Mouse (Mus musculus): ENCODE data around the gene 1700088E04Rik. TPM values are rescaled to one million over a fixed set of nuclear protein-coding genes. Genes with fewer than 3 reads are reported as not detected.

Gene 1700088E04Rik
- polyA plus RNA-seq, 1 experiment from 2014 or later = 9.4 TPM

DNA sequence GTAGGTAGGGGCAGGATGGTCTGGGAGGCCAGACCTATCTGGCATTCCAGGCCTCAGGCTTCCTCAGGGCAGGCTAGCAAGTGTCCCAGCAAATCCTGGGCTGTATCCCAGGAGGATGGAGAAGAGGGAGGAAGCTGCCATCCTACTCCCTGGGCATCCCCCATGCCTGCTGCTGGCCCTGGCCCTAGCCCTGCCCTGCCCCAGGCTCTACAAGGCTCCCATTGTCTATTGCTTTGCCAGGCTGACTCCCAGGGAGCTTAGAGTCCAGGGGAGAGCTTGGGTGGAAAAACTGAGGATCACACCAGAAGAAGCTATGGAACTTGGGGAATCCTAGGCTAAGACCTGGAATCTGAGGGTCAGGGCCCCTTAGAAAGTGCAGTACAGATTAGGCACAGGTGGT, 39.5 kb downstream of the 1700088E04Rik start:
- no peak overlapping the region for H3K27ac ChIP-seq (ENCODE audit: low read depth, low read length)
- no peaks in the 10 kb centered on the region for H3K36me3 ChIP-seq (ENCODE audit: control insufficient read depth, insufficient read depth, low read length)
- H3K4me3 ChIP-seq (ENCODE audit: low read depth, low read length) = no peak overlapping the region
- H3K9ac ChIP-seq (ENCODE audit: low read length) = no peak overlapping the region
- ATAC-seq (ENCODE audit: insufficient read depth, low FRiP score, low TSS enrichment) (no peak), DNase-seq (ENCODE audit: low spot score) (no peak)
- no peaks in the 10 kb centered on the region for H3K9me3 ChIP-seq (ENCODE audit: control insufficient read depth, low read length)
- no peak overlapping the region for H3K4me2 ChIP-seq (ENCODE audit: low read depth)
- H3K27me3 ChIP-seq (ENCODE audit: control insufficient read depth, insufficient read depth, low read length) = no peaks in the 10 kb centered on the region
- H3K4me1 ChIP-seq (ENCODE audit: control insufficient read depth, insufficient read depth, low read length) = no peaks in the 10 kb centered on the region

DNA sequence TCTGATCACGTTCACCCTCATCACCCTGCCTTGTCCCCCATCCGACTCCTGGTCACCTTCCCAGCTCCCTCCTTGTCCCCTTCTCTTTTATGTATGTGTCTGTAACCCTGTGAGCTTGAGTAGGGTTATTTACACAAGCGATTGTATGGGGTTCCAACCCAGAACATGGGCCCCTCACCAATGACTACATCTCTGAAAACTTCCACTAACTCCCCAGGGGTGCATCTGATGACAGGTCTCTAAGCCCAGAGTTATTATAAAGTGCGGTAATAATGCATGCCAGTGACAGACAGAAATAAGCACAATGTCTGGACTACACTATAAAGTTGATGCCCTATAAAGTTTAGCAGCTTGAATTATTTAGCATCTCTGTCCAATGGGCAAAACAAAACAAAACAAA, 40.7 kb downstream of the 1700088E04Rik start:
- WGBS = 79% methylated on average over 4 of the region's 4 CpGs
- ATAC-seq (ENCODE audit: insufficient read depth, low FRiP score, low TSS enrichment) (no peak), DNase-seq (ENCODE audit: low spot score) (no peak)
- Histone ChIP-seq H3K9ac (ENCODE audit: low read length) (no peak overlapping the region), H3K4me1 (ENCODE audit: control insufficient read depth, insufficient read depth, low read length) (no peaks in the 10 kb centered on the region), H3K4me3 (ENCODE audit: low read depth, low read length) (no peak overlapping the region), H3K4me2 (ENCODE audit: low read depth) (no peak overlapping the region), H3K36me3 (ENCODE audit: control insufficient read depth, insufficient read depth, low read length) (no peaks in the 10 kb centered on the region), H3K27me3 (ENCODE audit: control insufficient read depth, insufficient read depth, low read length) (no peaks in the 10 kb centered on the region), H3K9me3 (ENCODE audit: control insufficient read depth, low read length) (no peaks in the 10 kb centered on the region), H3K27ac (ENCODE audit: low read depth, low read length) (no peak overlapping the region)

DNA sequence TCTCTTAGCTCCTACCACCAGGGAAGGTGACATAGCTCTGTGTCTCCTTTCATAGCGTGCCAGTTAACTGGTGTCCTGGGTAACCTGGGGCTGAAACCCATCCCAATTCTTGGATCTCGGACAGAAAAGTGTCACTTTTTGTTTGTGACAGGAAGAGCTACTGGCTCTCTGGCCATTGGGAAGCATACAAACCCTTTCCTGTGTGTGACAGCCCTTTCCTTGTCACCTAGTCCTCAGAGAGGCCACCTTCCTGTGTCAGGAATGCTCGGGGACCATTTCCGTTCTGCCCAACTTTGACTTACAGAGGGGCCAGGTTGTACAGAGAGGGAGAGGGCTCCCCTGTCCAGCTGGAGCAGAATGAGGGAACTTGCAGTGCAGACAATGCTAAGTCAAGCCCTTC, 41.6 kb downstream of the 1700088E04Rik start:
- DNase-seq (ENCODE audit: low spot score) = no peak
- Histone ChIP-seq H3K4me1 (ENCODE audit: control insufficient read depth, insufficient read depth, low read length) (no peaks in the 10 kb centered on the region), H3K4me3 (ENCODE audit: low read depth, low read length) (no peak overlapping the region), H3K27ac (ENCODE audit: low read depth, low read length) (no peak overlapping the region), H3K4me2 (ENCODE audit: low read depth) (no peak overlapping the region), H3K9me3 (ENCODE audit: control insufficient read depth, low read length) (no peaks in the 10 kb centered on the region), H3K36me3 (ENCODE audit: control insufficient read depth, insufficient read depth, low read length) (no peaks in the 10 kb centered on the region; the same call in 1 of the 2 replicates), H3K9ac (ENCODE audit: low read length) (no peak overlapping the region), H3K27me3 (ENCODE audit: control insufficient read depth, insufficient read depth, low read length) (no peaks in the 10 kb centered on the region)
- 72% methylated on average over 4 of the region's 4 CpGs for WGBS
- ATAC-seq (ENCODE audit: insufficient read depth, low FRiP score, low TSS enrichment) = no peak

DNA sequence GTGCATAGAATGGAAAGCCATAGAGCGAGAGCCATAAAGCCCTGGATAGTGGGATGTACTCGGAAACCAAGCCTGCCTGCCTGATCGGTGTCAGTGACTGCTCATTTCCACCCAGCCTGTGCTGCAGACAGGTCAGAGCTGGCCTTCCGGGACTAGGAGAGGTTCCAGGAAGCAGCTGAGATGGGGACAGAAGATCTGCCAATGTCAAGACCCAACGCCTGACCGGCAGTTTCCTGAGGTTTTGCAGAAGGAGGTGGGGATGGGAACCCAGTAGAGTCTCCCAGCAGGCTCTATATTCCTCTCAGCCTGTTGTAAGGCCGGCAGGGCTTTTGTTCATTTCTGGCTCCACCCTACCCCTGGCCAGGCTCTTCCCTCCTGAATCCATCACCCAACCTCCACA, 42.2 kb downstream of the 1700088E04Rik start:
- Histone ChIP-seq H3K27me3 (ENCODE audit: control insufficient read depth, insufficient read depth, low read length) (no peaks in the 10 kb centered on the region), H3K4me1 (ENCODE audit: control insufficient read depth, insufficient read depth, low read length) (no peaks in the 10 kb centered on the region), H3K27ac (ENCODE audit: low read depth, low read length) (no peak overlapping the region), H3K4me3 (ENCODE audit: low read depth, low read length) (no peak overlapping the region), H3K9ac (ENCODE audit: low read length) (no peak overlapping the region), H3K9me3 (ENCODE audit: control insufficient read depth, low read length) (no peaks in the 10 kb centered on the region), H3K4me2 (ENCODE audit: low read depth) (no peak overlapping the region), H3K36me3 (ENCODE audit: control insufficient read depth, insufficient read depth, low read length) (peaks cover 4% of the 10 kb centered on the region; the same call in 1 of the 2 replicates)
- no peak for ATAC-seq (ENCODE audit: insufficient read depth, low FRiP score, low TSS enrichment)
- no peak for DNase-seq (ENCODE audit: low spot score)
- 41% methylated on average over 7 of the region's 7 CpGs for WGBS

DNA sequence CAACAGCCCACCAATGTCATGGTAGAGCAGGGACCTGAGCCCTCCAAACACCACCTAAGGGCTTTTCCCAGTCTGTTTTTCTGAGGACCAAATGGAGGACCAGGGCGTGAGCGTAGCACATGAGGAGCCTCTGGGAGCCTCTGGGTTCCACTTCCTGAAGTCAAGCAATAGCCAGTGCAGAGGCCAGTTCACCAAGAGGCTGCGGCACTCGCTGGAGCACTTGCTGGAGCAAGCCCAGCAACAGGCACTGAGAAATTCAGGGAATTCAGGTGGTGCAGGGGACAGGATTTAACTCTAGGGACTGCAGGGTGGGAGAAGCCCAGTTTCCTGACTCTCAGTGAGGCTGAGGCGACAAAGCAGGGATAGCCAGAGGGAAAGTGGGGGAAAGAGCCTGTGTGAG, 42.8 kb downstream of the 1700088E04Rik start:
- H3K9ac ChIP-seq (ENCODE audit: low read length) = no peak overlapping the region
- 66% methylated on average over 5 of the region's 5 CpGs for WGBS
- no peak overlapping the region for H3K4me2 ChIP-seq (ENCODE audit: low read depth)
- H3K4me3 ChIP-seq (ENCODE audit: low read depth, low read length) = no peak overlapping the region
- H3K27ac ChIP-seq (ENCODE audit: low read depth, low read length) = no peak overlapping the region
- ATAC-seq (ENCODE audit: insufficient read depth, low FRiP score, low TSS enrichment) (no peak), DNase-seq (ENCODE audit: low spot score) (no peak)
- no peaks in the 10 kb centered on the region for H3K4me1 ChIP-seq (ENCODE audit: control insufficient read depth, insufficient read depth, low read length)
- H3K36me3 ChIP-seq (ENCODE audit: control insufficient read depth, insufficient read depth, low read length) = peaks cover 4% of the 10 kb centered on the region; the same call in 1 of the 2 replicates
- H3K9me3 ChIP-seq (ENCODE audit: control insufficient read depth, low read length) = no peaks in the 10 kb centered on the region
- H3K27me3 ChIP-seq (ENCODE audit: control insufficient read depth, insufficient read depth, low read length) = no peaks in the 10 kb centered on the region

DNA sequence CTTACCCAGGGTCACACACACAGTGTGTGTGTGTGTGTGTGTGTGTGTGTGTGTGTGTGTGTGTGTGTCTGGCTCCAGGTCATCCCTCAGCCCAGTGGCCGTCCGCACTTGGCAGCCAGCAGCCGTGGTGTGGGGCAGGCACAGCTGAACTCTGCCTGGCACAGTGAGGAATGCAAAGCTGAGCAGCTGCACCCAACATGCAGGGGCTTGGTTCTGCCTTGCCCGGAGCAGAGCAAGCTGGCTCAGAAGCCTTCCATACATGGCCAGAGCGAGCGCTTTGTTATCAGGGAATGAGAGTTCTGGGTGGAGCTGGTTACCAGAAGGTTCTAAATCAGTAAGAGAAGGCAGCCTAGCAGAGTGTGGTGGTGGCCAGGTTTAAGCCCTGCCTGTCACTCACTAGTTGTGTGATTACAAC, 43.4 kb downstream of the 1700088E04Rik start:
- H3K4me1 ChIP-seq (ENCODE audit: control insufficient read depth, insufficient read depth, low read length) = no peaks in the 10 kb centered on the region
- ATAC-seq (ENCODE audit: insufficient read depth, low FRiP score, low TSS enrichment) = no peak

DNA sequence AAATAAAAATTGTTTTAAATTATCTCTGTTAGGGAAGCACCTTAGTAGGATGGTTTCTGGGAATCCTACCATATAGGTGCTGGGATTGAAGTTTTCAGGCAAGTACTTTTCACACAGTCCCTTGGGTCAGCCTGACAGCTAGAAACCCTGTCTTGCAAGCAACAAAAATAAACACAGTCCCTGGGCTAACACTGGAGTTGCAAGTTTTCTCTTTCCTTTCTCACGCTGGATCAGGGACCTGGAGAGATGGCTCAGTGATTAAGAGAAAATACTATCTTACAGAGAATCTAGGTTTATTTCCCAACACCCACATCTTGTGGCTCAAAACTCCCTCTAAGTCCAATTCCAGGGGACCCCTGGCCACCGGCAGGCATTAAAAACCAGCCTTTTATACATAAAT, 43.9 kb downstream of the 1700088E04Rik start:
- H3K27ac ChIP-seq (ENCODE audit: low read depth, low read length) = no peak overlapping the region
- WGBS = 47% methylated on average over 2 of the region's 2 CpGs

More for the DNA sequence above, 43.4 kb downstream of the 1700088E04Rik start:
- peaks cover 4% of the 10 kb centered on the region; the same call in 1 of the 2 replicates for H3K36me3 ChIP-seq (ENCODE audit: control insufficient read depth, insufficient read depth, low read length)
- H3K4me3 ChIP-seq (ENCODE audit: low read depth, low read length) = no peak overlapping the region
- no peaks in the 10 kb centered on the region for H3K27me3 ChIP-seq (ENCODE audit: control insufficient read depth, insufficient read depth, low read length)
- no peak overlapping the region for H3K9ac ChIP-seq (ENCODE audit: low read length)
- no peak overlapping the region for H3K27ac ChIP-seq (ENCODE audit: low read depth, low read length)
- no peaks in the 10 kb centered on the region for H3K9me3 ChIP-seq (ENCODE audit: control insufficient read depth, low read length)
- no peak for DNase-seq (ENCODE audit: low spot score)
- 57% methylated on average over 6 of the region's 6 CpGs for WGBS
- no peak overlapping the region for H3K4me2 ChIP-seq (ENCODE audit: low read depth)

DNA sequence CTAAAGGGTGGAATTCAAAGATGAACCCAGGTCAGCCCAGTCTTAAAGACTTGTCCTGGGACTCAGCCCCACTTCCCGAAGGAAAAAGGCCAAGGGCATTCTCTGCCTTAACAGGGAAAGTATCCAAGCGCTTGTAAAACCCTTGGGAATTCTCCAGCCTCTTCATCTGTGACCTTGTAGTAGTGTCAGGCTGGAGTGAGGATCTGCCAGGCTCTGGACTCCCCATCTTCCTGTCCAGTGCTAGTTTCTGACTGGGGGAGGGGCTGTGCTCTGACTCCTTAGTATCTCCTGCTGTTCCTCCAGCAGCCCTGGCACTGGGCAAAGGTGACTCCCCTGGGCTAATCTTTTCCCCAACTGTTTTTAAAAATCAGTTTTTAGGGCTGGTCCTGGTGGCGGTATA, 44.5 kb downstream of the 1700088E04Rik start:
- Histone ChIP-seq H3K27ac (ENCODE audit: low read depth, low read length) (no peak overlapping the region), H3K4me3 (ENCODE audit: low read depth, low read length) (no peak overlapping the region), H3K27me3 (ENCODE audit: control insufficient read depth, insufficient read depth, low read length) (no peaks in the 10 kb centered on the region), H3K36me3 (ENCODE audit: control insufficient read depth, insufficient read depth, low read length) (peaks cover 7% of the 10 kb centered on the region), H3K9ac (ENCODE audit: low read length) (no peak overlapping the region), H3K4me1 (ENCODE audit: control insufficient read depth, insufficient read depth, low read length) (no peaks in the 10 kb centered on the region), H3K9me3 (ENCODE audit: control insufficient read depth, low read length) (no peaks in the 10 kb centered on the region), H3K4me2 (ENCODE audit: low read depth) (no peak overlapping the region)
- 72% methylated on average over 3 of the region's 3 CpGs for WGBS
- ATAC-seq (ENCODE audit: insufficient read depth, low FRiP score, low TSS enrichment) (no peak), DNase-seq (ENCODE audit: low spot score) (no peak)

More for the DNA sequence above, 43.9 kb downstream of the 1700088E04Rik start:
- ATAC-seq (ENCODE audit: insufficient read depth, low FRiP score, low TSS enrichment) (no peak), DNase-seq (ENCODE audit: low spot score) (no peak)
- Histone ChIP-seq H3K9ac (ENCODE audit: low read length) (no peak overlapping the region), H3K4me1 (ENCODE audit: control insufficient read depth, insufficient read depth, low read length) (no peaks in the 10 kb centered on the region), H3K27me3 (ENCODE audit: control insufficient read depth, insufficient read depth, low read length) (no peaks in the 10 kb centered on the region), H3K36me3 (ENCODE audit: control insufficient read depth, insufficient read depth, low read length) (peaks cover 6% of the 10 kb centered on the region), H3K9me3 (ENCODE audit: control insufficient read depth, low read length) (no peaks in the 10 kb centered on the region), H3K4me3 (ENCODE audit: low read depth, low read length) (no peak overlapping the region), H3K4me2 (ENCODE audit: low read depth) (no peak overlapping the region)

DNA sequence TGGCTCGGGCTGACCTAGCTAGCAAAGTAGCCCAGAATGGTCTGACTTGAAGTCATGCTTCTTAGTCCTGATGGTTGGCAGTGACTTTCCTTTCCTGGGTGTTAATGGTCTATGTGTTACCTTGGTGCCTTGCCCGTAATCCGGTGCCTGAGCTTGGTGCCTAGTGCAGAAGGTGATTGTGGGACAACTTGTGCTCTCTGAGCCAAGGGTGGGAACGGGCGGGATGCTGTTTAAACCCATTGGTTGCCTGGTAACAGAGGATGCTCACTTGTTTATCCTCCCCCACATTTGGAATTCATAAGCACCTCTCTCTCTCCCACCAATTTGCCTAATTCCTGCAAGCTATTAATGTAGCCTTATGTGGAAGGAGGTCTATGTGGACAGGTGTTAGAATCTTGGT, 45.6 kb downstream of the 1700088E04Rik start:
- peaks cover 12% of the 10 kb centered on the region for H3K36me3 ChIP-seq (ENCODE audit: control insufficient read depth, insufficient read depth, low read length)

More for the DNA sequence above, 45.6 kb downstream of the 1700088E04Rik start:
- no peaks in the 10 kb centered on the region for H3K9me3 ChIP-seq (ENCODE audit: control insufficient read depth, low read length)
- no peaks in the 10 kb centered on the region for H3K4me1 ChIP-seq (ENCODE audit: control insufficient read depth, insufficient read depth, low read length)
- no peak for ATAC-seq (ENCODE audit: insufficient read depth, low FRiP score, low TSS enrichment)
- no peak overlapping the region for H3K4me3 ChIP-seq (ENCODE audit: low read depth, low read length)
- no peak overlapping the region for H3K9ac ChIP-seq (ENCODE audit: low read length)
- no peaks in the 10 kb centered on the region for H3K27me3 ChIP-seq (ENCODE audit: control insufficient read depth, insufficient read depth, low read length)
- 94% methylated on average over 5 of the region's 5 CpGs for WGBS
- H3K27ac ChIP-seq (ENCODE audit: low read depth, low read length) = no peak overlapping the region
- no peak for DNase-seq (ENCODE audit: low spot score)
- no peak overlapping the region for H3K4me2 ChIP-seq (ENCODE audit: low read depth)

Measured in neural tube, embryonic 11.5 days (tissue).